Mouse (Mus musculus) frontal cortex, adult (tissue): ENCODE measurements at regions not wholly inside any gene's neighbourhood (a gene's known extent, or its start where the extent isn't known, plus 50 kb on each side); places are given as distances from the start of the nearest gene placed in this dataset.

Source experiments
- ATAC-seq: cut with Nextera tagmentation; 2 replicates; pipeline ENCODE4 v1.9.2; 2017; ENCODE audit warnings: mild to moderate bottlenecking, moderate library complexity, mixed read lengths; ENCODE audit not compliant: low TSS enrichment

GRCm38 (mm10) chr2:7840612-7841011 is 331.2 kb upstream of the Celf2 start:
- ATAC-seq = peak; percentile 23; the same call in 1 of the 2 replicates

- no peak for ATAC-seq
Measured at GRCm38 (mm10) chr2:7837877-7838276, 328.5 kb upstream of the Celf2 start.

GRCm38 (mm10) chr2:7831239-7831638 is 321.9 kb upstream of the Celf2 start:
- no peak for ATAC-seq

- ATAC-seq = peak; percentile 34; the same call in 1 of the 2 replicates
Measured at GRCm38 (mm10) chr2:7826272-7826671, 316.9 kb upstream of the Celf2 start.

DNA sequence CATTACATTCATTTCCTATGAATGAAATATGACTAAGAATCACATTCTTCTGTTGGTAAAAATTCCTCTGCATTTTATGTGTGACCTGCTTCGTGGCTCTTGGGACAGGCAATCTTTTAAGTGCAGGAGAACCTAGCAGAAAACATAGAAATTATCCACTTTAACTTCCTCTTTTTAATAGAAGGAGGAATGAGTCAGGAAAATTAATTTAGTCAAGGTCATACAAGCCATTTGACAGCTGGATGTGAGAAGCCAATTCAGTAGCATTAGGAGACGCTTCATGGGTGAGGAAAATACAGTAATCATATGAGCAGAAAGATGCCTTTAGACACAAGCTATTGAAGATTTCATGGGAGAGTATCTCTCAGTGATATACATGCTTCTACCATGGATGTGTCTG is 287.1 kb upstream of the Celf2 start:
- ATAC-seq = no peak

- peak; percentile 41; the same call in 1 of the 2 replicates for ATAC-seq
Measured at GRCm38 (mm10) chr2:7792456-7793145, 283.2 kb upstream of the Celf2 start.

DNA sequence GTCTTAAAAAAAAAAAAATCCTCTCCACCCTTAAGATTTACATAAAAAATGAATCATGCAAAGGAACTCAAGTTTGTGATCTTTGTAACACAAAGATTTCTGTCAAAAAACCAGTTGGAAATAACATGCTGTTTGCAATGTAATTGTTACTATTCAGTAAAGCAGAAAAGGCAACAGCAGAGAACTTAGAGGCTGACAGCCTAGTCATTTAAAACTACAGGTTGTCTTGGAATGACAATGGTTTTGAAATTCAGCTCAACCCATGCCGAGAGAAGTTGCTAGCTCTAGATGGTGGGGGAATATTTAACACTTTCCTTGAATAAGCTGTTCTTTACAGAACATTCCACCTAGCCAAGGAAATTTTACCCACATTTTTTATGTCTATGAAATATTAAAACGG is 269.2 kb upstream of the Celf2 start:
- no peak for ATAC-seq

DNA sequence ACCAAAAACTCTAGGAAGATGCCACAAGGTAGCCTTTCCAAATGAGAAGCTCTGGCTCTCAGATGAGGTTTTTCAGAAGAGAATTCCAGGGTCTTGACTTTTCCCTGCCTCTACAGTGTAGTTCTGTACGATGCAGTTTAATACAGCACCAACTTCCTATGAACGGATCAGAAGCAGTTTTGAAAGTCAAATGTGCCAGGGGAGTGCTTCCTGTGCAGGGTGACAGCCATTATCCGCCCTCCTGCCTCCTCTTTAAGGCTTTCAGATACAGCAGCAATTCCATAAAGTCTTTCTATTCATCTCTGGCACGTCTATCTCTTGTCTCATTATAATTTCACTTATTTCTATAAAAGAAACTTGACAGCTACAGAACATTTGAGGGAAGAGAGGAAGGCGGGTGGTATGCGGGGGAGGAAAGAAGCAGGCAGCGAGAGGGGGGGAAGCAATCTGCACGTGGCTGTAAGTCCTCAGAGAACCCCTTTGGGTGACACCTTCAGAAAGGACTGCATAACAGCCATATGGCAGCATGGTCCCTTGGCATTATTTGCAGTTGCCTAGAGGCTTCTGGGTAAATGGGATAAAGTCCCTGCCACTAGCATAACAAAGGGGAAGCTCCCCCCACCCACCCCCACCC is 224.9 kb upstream of the Celf2 start:
- ATAC-seq = peak; percentile 85

- no peak for ATAC-seq
Measured at GRCm38 (mm10) chr2:7730960-7731359, 221.6 kb upstream of the Celf2 start.

- no peak for ATAC-seq
Measured at GRCm38 (mm10) chr2:7722283-7722935, 213.0 kb upstream of the Celf2 start.

GRCm38 (mm10) chr2:7711046-7711445 is 201.7 kb upstream of the Celf2 start:
- ATAC-seq = no peak

- ATAC-seq = no peak
Measured at GRCm38 (mm10) chr2:7710476-7710875, 201.1 kb upstream of the Celf2 start.

- ATAC-seq = no peak
Measured at GRCm38 (mm10) chr2:7683355-7683754, 174.0 kb upstream of the Celf2 start.

GRCm38 (mm10) chr2:7640892-7641291 is 131.5 kb upstream of the Celf2 start:
- peak; percentile 65 for ATAC-seq

- peak; percentile 52; the same call in 1 of the 2 replicates for ATAC-seq
Measured at GRCm38 (mm10) chr2:7622716-7623285, 113.4 kb upstream of the Celf2 start.

DNA sequence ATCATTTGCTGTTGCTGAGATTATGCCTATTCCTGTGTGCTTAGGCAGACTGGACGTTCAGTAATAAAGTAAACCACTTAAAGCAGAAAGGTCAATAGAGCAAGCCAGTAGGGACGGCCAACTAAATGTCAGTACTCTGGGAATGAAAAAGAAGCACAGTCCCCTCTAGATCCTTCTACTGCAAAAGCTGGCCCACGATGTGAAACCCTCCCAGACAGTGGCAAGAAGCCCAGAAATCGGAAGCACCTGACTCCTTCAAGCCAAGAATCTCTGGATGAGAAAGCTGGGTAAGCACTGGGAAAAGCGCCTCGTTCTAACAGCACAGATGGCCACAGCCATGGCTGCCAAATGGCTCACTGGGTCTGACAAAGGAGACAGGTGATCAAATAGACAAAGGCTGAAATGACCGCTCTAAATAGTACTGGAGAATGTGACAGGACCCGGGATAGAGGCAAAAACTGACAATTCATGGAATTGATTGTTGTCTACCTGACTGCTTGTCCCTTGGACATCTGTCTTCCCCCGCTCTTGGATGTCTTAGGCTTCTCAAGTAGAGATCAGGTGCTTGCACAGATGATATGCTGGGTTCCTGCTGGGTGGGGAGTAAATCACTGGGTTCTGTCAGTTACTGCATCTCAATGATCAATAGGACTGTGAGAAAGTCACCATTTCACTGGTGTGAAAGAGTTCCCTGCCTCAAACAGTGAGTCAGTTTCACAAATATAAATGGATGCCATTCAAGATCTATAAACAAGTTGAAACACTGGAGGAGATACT is 110.7 kb upstream of the Celf2 start:
- peak; percentile 83 for ATAC-seq

DNA sequence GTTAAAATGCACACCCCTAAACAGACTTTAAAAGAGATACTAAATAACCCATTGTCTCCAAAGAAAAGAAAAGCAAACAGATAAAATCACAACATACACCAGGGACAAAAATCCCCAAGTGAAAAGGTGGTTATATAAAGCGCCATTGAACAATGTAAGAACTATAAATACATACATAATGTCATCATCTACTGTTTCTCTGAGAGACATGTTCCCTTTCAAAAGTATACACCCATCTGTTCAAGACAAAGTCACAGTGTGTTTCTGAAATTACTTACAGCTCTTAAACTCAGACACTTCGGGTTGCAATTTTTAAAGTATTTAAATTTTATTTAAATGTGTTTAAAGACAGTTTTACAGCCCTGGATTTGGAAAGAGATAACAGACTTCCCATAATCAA is 68.8 kb upstream of the Celf2 start:
- ATAC-seq = peak; percentile 85
